Mouse (Mus musculus) embryonic facial prominence, embryonic 11.5 days (tissue): ENCODE measurements around the gene Gpr1. TPM values are rescaled to one million over a fixed set of nuclear protein-coding genes. Genes with fewer than 3 reads are reported as not detected.
"Not testable (repeated sequence)": the region's sequence is repeated elsewhere in the genome, so short reads cannot be mapped to it uniquely, and the experiment has no call there.

Experiments used
- ATAC-seq: fragments of 200-750 bp; cut with Nextera tagmentation; replicated peaks from 2 replicates; pipeline ENCODE4 v1.8.0; 2017; ENCODE audit warnings: low read depth; ENCODE audit not compliant: insufficient number of reproducible peaks, low FRiP score, low TSS enrichment
- DNase-seq: peaks from one replicate; pipeline ENCODE4 v3.0.0-alpha.2; 2015; ENCODE audit warnings: low spot score
- H3K27ac ChIP-seq: fragments of 300-500 bp; sonication (generic); replicated peaks from 2 replicates; pipeline ENCODE4 v1.5.1; 2014; ENCODE audit warnings: mild to moderate bottlenecking, low read depth, low read length, control low read depth
- H3K27me3 ChIP-seq: fragments of 300-500 bp; sonication (generic); 2 replicates; pipeline ENCODE4 v1.6.1; 2014; ENCODE audit warnings: mild to moderate bottlenecking, low read length, moderate library complexity, mixed read lengths; ENCODE audit not compliant: control insufficient read depth, insufficient read depth
- H3K36me3 ChIP-seq: fragments of 300-500 bp; sonication (generic); replicated peaks from 2 replicates; pipeline ENCODE4 v1.6.1; 2014; ENCODE audit warnings: low read depth, mild to moderate bottlenecking, low read length, moderate library complexity, mixed read lengths; ENCODE audit not compliant: control insufficient read depth, insufficient read depth
- H3K4me1 ChIP-seq: fragments of 300-500 bp; sonication (generic); 2 replicates; pipeline ENCODE4 v1.6.1; 2014; ENCODE audit warnings: low read length, mixed read lengths; ENCODE audit not compliant: control insufficient read depth, insufficient read depth
- H3K4me2 ChIP-seq: fragments of 300-500 bp; sonication (generic); 2 replicates; pipeline ENCODE4 v1.6.1; 2014; ENCODE audit warnings: low read depth, mild to moderate bottlenecking, control low read depth, low read length, moderate library complexity
- H3K4me3 ChIP-seq: fragments of 300-500 bp; sonication (generic); 2 replicates; pipeline ENCODE4 v1.5.1; 2014; ENCODE audit warnings: low read depth, low read length, control low read depth
- H3K9ac ChIP-seq: fragments of 300-500 bp; sonication (generic); replicated peaks from 2 replicates; pipeline ENCODE4 v1.6.1; 2014; ENCODE audit warnings: mild to moderate bottlenecking, control low read depth, low read length
- H3K9me3 ChIP-seq: fragments of 300-500 bp; sonication (generic); replicated peaks from 2 replicates; pipeline ENCODE4 v1.6.1; 2016; ENCODE audit warnings: mild to moderate bottlenecking, low read length, inconsistent platforms, mixed read lengths; ENCODE audit not compliant: control insufficient read depth
- WGBS: fragments of 180-500 bp; shearing (Covaris S2); extraction: QIAGEN DNeasy Blood & Tissue Kit; methylation state at CpG from one replicate; pipeline ENCODE4 v1.1.7; 2014; 5-methylcytosine and 5-hydroxymethylcytosine counted together
- polyA plus RNA-seq: library from polyadenylated mRNA; unstranded; fragments of >200 nt; fragmentation: Nextera tagmentation; extraction: Ambion mirVana; gene quantifications from 2 replicates; pipeline ENCODE4 v1.2.1, GENCODE M21; 2014

Gene Gpr1
- polyA plus RNA-seq, 1 experiment from 2014 or later: 0.17 TPM

GRCm38 (mm10) chr1:63201672-63202071 lies 12.7 kb downstream of the Gpr1 start:
- ATAC-seq (no peak), DNase-seq (no peak)
- H3K4me1 ChIP-seq: peaks cover 3% of the 10 kb centered on the region; the same call in 1 of the 2 replicates
- 80% methylated on average over 1 of the region's 1 CpGs for WGBS
- H3K27me3 ChIP-seq: no peaks in the 10 kb centered on the region
- H3K9ac ChIP-seq: no peak overlapping the region
- H3K36me3 ChIP-seq: no peaks in the 10 kb centered on the region
- H3K27ac ChIP-seq: no peak overlapping the region
- H3K4me3 ChIP-seq: no peak overlapping the region
- H3K9me3 ChIP-seq: 0 out of 2 replicates have a peak, but pooled peaks cover 6% of the 10 kb centered on the region
- no peak overlapping the region for H3K4me2 ChIP-seq

GRCm38 (mm10) chr1:63200322-63200721 lies 14.0 kb downstream of the Gpr1 start:
- whole genome bisulfite sequencing: 93% methylated on average over 18 of the region's 18 CpGs
- no peak for ATAC-seq
- DNase-seq: no peak
- peaks cover 3% of the 10 kb centered on the region; the same call in 1 of the 2 replicates for H3K4me1 ChIP-seq
- no peak overlapping the region for H3K9ac ChIP-seq
- 0 out of 2 replicates have a peak, but pooled peaks cover 6% of the 10 kb centered on the region for H3K9me3 ChIP-seq
- no peak overlapping the region for H3K27ac ChIP-seq
- no peak overlapping the region for H3K4me3 ChIP-seq
- no peaks in the 10 kb centered on the region for H3K27me3 ChIP-seq
- no peaks in the 10 kb centered on the region for H3K36me3 ChIP-seq
- H3K4me2 ChIP-seq: no peak overlapping the region

GRCm38 (mm10) chr1:63199387-63199786 lies 15.0 kb downstream of the Gpr1 start:
- no peaks in the 10 kb centered on the region for H3K27me3 ChIP-seq
- H3K4me3 ChIP-seq: no peak overlapping the region
- H3K36me3 ChIP-seq: no peaks in the 10 kb centered on the region
- H3K4me2 ChIP-seq: no peak overlapping the region
- H3K9me3 ChIP-seq: 0 out of 2 replicates have a peak, but pooled peaks cover 6% of the 10 kb centered on the region
- WGBS: 85% methylated on average over 6 of the region's 6 CpGs
- DNase-seq (no peak), ATAC-seq (no peak)
- no peak overlapping the region for H3K27ac ChIP-seq
- peaks cover 2% of the 10 kb centered on the region; the same call in 1 of the 2 replicates for H3K4me1 ChIP-seq
- H3K9ac ChIP-seq: no peak overlapping the region

DNA sequence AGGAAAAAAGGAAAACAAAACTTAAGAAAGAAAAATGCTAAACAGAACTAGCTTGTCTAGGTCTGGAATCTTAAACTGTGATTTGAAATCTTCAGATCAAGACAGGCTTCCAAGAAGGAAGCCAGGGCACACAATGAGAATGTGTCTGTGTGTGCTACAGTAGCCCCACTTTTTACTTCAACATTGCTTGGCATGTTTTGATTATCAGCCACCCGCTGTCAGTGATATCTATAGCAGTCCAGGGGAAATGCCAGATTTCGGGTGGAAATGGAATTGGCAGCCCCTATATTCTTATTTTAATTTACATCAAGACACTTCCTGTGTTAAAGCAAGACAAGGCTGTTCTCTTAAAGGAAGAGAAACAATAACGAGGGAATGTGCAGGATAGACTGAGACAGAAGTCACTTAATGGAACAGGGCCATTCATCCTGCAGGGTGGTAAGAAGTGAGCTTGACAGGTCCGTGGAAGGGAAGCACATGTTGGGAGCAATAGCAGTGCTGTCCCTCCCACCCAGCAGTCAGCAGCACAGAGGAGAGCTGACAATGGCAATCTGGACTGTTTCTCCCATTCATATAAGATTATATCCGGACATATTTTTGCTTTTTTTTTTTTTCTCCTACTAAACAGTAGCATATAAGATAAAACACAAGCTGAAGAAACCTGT lies 18.4 kb downstream of the Gpr1 start:
- Histone ChIP-seq H3K4me2 (no peak overlapping the region), H3K4me3 (no peak overlapping the region), H3K27me3 (no peaks in the 10 kb centered on the region), H3K36me3 (no peaks in the 10 kb centered on the region), H3K27ac (no peak overlapping the region), H3K9ac (no peak overlapping the region), H3K4me1 (no peaks in the 10 kb centered on the region), H3K9me3 (0 out of 2 replicates have a peak, but pooled peaks cover 6% of the 10 kb centered on the region)
- no peak for DNase-seq
- ATAC-seq: no peak
- WGBS: 66% methylated on average over 5 of the region's 5 CpGs

DNA sequence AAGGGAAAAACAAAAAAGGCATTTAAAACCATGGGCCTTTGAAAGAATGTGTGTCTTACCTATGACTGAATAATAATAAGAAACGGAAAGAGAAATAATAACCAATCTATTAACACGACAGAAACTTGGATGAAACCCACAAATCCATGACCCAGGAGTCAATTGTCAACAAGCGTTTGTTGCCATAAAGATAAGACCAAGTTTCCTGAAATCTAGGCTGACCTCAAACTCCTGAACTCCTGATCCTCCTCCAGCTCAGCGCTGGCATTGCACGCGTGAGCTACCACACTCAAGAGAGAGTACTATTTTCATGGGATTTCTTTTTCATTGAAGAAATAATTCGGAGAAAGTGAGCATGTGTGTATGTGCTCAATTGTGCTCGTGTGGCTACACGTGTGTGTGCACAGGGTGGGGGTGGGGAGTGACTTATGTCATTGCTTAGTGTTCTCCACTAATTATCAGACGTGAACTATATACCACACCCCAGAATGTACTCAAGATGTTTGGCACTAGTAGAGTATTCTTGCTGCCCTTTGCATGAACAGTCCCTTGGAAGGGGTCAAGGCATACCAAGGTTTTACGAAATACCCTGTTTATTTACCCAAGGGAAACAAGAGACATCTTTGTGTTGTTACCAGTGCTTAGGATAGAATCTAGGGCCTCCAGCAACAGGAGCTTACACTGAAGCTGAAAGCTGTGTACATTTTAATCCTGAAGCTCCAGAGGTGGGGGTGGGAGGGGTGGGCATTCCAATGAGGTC lies 21.9 kb downstream of the Gpr1 start:
- H3K4me1 ChIP-seq: no peaks in the 10 kb centered on the region
- H3K4me2 ChIP-seq: no peak overlapping the region
- WGBS: 82% methylated on average over 11 of the region's 11 CpGs
- ATAC-seq (no peak; the same call in 1 of the 2 replicates), DNase-seq (no peak)
- no peak overlapping the region for H3K4me3 ChIP-seq
- no peaks in the 10 kb centered on the region for H3K27me3 ChIP-seq
- no peaks in the 10 kb centered on the region for H3K9me3 ChIP-seq
- no peak overlapping the region for H3K27ac ChIP-seq
- no peaks in the 10 kb centered on the region for H3K36me3 ChIP-seq
- no peak overlapping the region for H3K9ac ChIP-seq

DNA sequence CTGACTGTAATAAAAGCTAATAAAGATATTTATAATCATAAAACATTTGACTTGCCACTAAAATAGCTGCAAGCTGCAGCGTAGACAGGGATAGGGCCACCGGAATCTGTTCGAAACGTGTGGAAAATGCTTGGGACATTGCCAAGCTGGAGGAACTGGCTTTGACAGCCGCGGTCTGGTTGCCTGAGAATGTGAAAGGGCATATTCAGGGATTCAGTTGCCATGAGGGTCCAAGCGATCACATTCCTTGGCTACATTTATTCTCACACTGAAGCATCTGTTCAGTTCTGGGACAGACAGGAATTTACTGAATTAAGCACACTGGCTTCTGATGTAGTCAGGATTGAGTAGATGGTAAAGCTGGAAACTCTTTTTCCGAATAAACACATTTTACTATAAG lies 23.5 kb downstream of the Gpr1 start:
- Histone ChIP-seq H3K4me3 (no peak overlapping the region), H3K4me1 (no peaks in the 10 kb centered on the region), H3K4me2 (no peak overlapping the region), H3K9me3 (no peaks in the 10 kb centered on the region), H3K9ac (no peak overlapping the region), H3K36me3 (no peaks in the 10 kb centered on the region), H3K27ac (no peak overlapping the region), H3K27me3 (no peaks in the 10 kb centered on the region)
- ATAC-seq: no peak
- no peak for DNase-seq
- WGBS: 81% methylated on average over 8 of the region's 8 CpGs

GRCm38 (mm10) chr1:63188536-63188935 lies 25.8 kb downstream of the Gpr1 start:
- ATAC-seq (no peak), DNase-seq (no peak)
- Histone ChIP-seq H3K4me3 (no peak overlapping the region), H3K4me1 (no peaks in the 10 kb centered on the region), H3K4me2 (no peak overlapping the region), H3K9ac (no peak overlapping the region), H3K9me3 (no peaks in the 10 kb centered on the region), H3K27ac (no peak overlapping the region), H3K36me3 (no peaks in the 10 kb centered on the region), H3K27me3 (no peaks in the 10 kb centered on the region)
- WGBS: 93% methylated on average over 3 of the region's 3 CpGs

DNA sequence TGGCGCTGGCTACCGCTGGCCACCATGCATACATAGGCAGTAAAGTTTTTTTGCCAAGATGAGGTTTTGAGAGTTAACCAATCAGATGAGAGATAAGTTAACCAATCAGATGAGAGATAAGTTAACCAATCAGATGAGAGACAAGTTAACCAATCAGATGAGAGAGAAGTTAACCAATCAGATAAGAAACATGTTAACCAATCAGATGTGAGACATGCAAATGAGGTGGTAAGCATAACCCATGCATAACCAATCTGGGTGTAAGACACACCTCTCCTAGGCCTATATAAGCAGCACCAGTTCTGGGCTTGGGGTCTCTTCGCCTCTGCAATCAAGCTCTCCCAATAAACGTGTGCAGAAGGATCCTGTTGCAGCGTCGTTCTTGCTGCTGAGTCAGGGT lies 28.9 kb downstream of the Gpr1 start:
- 94% methylated on average over 5 of the region's 6 CpGs for WGBS
- ATAC-seq: not testable (repeated sequence)

More for the DNA sequence above, 28.9 kb downstream of the Gpr1 start:
- not testable (repeated sequence) for H3K36me3 ChIP-seq, H3K4me2 ChIP-seq, DNase-seq, H3K4me1 ChIP-seq, H3K9me3 ChIP-seq, H3K9ac ChIP-seq, H3K4me3 ChIP-seq, H3K27ac ChIP-seq, H3K27me3 ChIP-seq
